Mouse (Mus musculus): ENCODE measurements around the gene Slc34a1. TPM values are rescaled to one million over a fixed set of nuclear protein-coding genes. Genes with fewer than 3 reads are reported as not detected.
A peak's percentile ranks its signal among the peaks of the same experiment; 100 is the strongest.

Slc34a1 gene
- polyA plus RNA-seq, 1 experiment from 2014 or later, result not detected

DNA sequence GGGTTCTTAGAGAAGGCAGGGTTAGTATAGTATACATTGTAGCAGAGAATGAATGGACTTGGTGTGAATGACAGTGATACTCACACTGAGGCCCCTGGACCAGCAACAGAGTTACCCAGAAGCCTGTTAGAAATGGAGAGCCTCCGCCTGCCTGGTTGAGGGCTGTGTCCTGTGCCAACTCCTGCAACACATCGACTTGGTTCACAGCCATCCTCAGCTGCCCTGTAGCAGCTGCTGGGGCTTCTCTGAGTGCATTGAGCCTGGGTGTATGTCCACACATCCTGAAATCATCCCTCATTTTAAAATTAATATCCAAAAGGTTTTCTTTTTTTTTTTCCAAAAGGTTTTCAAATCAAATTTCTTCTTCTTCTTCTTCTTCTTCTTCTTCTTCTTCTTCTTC is 22.1 kb upstream of the Slc34a1 start:
- no peak for ATAC-seq (ENCODE audit: low read depth)
- Histone ChIP-seq H3K36me3 (no peaks in the 10 kb centered on the region), H3K4me3 (replicated peaks) (no peak overlapping the region), H3K4me2 (no peak overlapping the region), H3K27ac (no peak overlapping the region), H3K9ac (no peak overlapping the region), H3K9me3 (replicated peaks) (no peaks in the 10 kb centered on the region), H3K4me1 (replicated peaks) (peaks cover 12% of the 10 kb centered on the region), H3K27me3 (peaks cover 11% of the 10 kb centered on the region; the same call in 1 of the 2 replicates)
- whole genome bisulfite sequencing (ENCODE audit: insufficient replicate concordance), result 59% methylated on average over 2 of the region's 2 CpGs
- DNase-seq, result no peak

- H3K4me1 ChIP-seq (replicated peaks), result no peaks in the 10 kb centered on the region
- ATAC-seq (ENCODE audit: low read depth) (no peak), DNase-seq (no peak)
- no peaks in the 10 kb centered on the region for H3K36me3 ChIP-seq
- no peak overlapping the region for H3K4me3 ChIP-seq (replicated peaks)
- no peak overlapping the region for H3K4me2 ChIP-seq
- H3K9me3 ChIP-seq (replicated peaks), result no peaks in the 10 kb centered on the region
- WGBS (ENCODE audit: insufficient replicate concordance), result 73% methylated on average over 32 of the region's 32 CpGs
- H3K9ac ChIP-seq, result no peak overlapping the region
- 0 out of 2 replicates have a peak, but pooled peaks cover 7% of the 10 kb centered on the region for H3K27me3 ChIP-seq
- no peak overlapping the region for H3K27ac ChIP-seq
Observed at GRCm38 (mm10) chr13:55378907-55379580, 18.9 kb upstream of the Slc34a1 start.

DNA sequence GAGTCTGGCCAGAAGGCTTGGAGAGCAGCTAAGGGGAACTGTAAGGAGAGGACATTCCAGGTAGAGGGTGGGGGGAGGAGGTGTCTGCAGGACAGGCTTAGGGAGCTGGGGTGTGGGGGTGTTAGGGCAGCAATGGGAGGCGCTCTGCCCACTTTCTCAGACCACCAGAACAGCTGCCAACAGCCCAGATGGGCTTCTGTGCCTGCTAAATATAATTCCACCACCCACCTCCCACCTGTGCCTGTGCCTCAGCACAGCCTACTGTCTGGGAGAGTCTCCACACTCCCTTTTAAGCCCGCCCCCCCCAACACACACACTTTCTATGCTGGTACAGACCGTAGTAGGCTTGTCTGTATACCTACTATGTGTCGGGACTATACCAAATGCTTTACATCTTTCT is 16.2 kb upstream of the Slc34a1 start:
- H3K27me3 ChIP-seq, result 0 out of 2 replicates have a peak, but pooled peaks cover 7% of the 10 kb centered on the region
- H3K9me3 ChIP-seq (replicated peaks), result no peaks in the 10 kb centered on the region
- H3K9ac ChIP-seq, result no peak overlapping the region
- H3K27ac ChIP-seq, result no peak overlapping the region
- no peaks in the 10 kb centered on the region for H3K4me1 ChIP-seq (replicated peaks)
- DNase-seq, result no peak
- ATAC-seq (ENCODE audit: low read depth), result no peak
- no peaks in the 10 kb centered on the region for H3K36me3 ChIP-seq
- H3K4me2 ChIP-seq, result no peak overlapping the region
- WGBS (ENCODE audit: insufficient replicate concordance), result 72% methylated on average over 4 of the region's 4 CpGs
- no peak overlapping the region for H3K4me3 ChIP-seq (replicated peaks)

- ATAC-seq (ENCODE audit: low read depth) (peak; percentile 42; the same call in 1 of the 2 replicates), DNase-seq (no peak)
- Histone ChIP-seq H3K9me3 (replicated peaks) (no peaks in the 10 kb centered on the region), H3K9ac (no peak overlapping the region), H3K36me3 (no peaks in the 10 kb centered on the region), H3K4me1 (replicated peaks) (no peaks in the 10 kb centered on the region; the same call in 1 of the 2 replicates), H3K4me3 (replicated peaks) (no peak overlapping the region), H3K27me3 (peaks cover 5% of the 10 kb centered on the region; the same call in 1 of the 2 replicates), H3K27ac (peak overlapping the region; percentile 65), H3K4me2 (no peak overlapping the region)
- 57% methylated on average over 3 of the region's 3 CpGs for WGBS (ENCODE audit: insufficient replicate concordance)
Observed at GRCm38 (mm10) chr13:55390644-55391043, 7.3 kb upstream of the Slc34a1 start.

GRCm38 (mm10) chr13:55391626-55392029 is 6.4 kb upstream of the Slc34a1 start:
- Histone ChIP-seq H3K36me3 (no peaks in the 10 kb centered on the region), H3K9me3 (replicated peaks) (no peaks in the 10 kb centered on the region), H3K4me1 (replicated peaks) (no peaks in the 10 kb centered on the region; the same call in 1 of the 2 replicates), H3K4me2 (no peak overlapping the region), H3K27ac (peak overlapping the region; percentile 71), H3K4me3 (replicated peaks) (no peak overlapping the region), H3K9ac (no peak overlapping the region), H3K27me3 (peaks cover 10% of the 10 kb centered on the region; the same call in 1 of the 2 replicates)
- ATAC-seq (ENCODE audit: low read depth) (peak; percentile 65), DNase-seq (no peak)
- 43% methylated on average over 1 of the region's 1 CpGs for WGBS (ENCODE audit: insufficient replicate concordance)

- H3K4me2 ChIP-seq, result no peak overlapping the region
Observed at GRCm38 (mm10) chr13:55392933-55393332, 5.1 kb upstream of the Slc34a1 start.

GRCm38 (mm10) chr13:55399300-55400038 is 1.5 kb downstream of the Slc34a1 start:
- no peak overlapping the region for H3K4me3 ChIP-seq (replicated peaks)
- H3K4me1 ChIP-seq (replicated peaks), result no peaks in the 10 kb centered on the region
- 24% methylated on average over 5 of the region's 5 CpGs for WGBS (ENCODE audit: insufficient replicate concordance)
- no peaks in the 10 kb centered on the region for H3K36me3 ChIP-seq
- H3K9me3 ChIP-seq (replicated peaks), result no peaks in the 10 kb centered on the region
- H3K4me2 ChIP-seq, result no peak overlapping the region
- H3K9ac ChIP-seq, result no peak overlapping the region
- H3K27ac ChIP-seq, result no peak overlapping the region
- ATAC-seq (ENCODE audit: low read depth), result no peak
- no peak for DNase-seq
- H3K27me3 ChIP-seq, result peaks cover 64% of the 10 kb centered on the region

More at GRCm38 (mm10) chr13:55392933-55393332, 5.1 kb upstream of the Slc34a1 start:
- no peaks in the 10 kb centered on the region for H3K9me3 ChIP-seq (replicated peaks)
- peaks cover 17% of the 10 kb centered on the region for H3K27me3 ChIP-seq
- H3K9ac ChIP-seq, result no peak overlapping the region
- peak overlapping the region; percentile 71; the same call in 1 of the 2 replicates for H3K27ac ChIP-seq
- DNase-seq, result no peak
- no peak for ATAC-seq (ENCODE audit: low read depth)
- no peaks in the 10 kb centered on the region for H3K36me3 ChIP-seq
- H3K4me3 ChIP-seq (replicated peaks), result no peak overlapping the region
- WGBS (ENCODE audit: insufficient replicate concordance), result 51% methylated on average over 4 of the region's 4 CpGs
- H3K4me1 ChIP-seq (replicated peaks), result no peaks in the 10 kb centered on the region; the same call in 1 of the 2 replicates

- Histone ChIP-seq H3K4me2 (no peak overlapping the region), H3K4me3 (replicated peaks) (no peak overlapping the region), H3K9me3 (replicated peaks) (no peaks in the 10 kb centered on the region), H3K27ac (no peak overlapping the region), H3K4me1 (replicated peaks) (no peaks in the 10 kb centered on the region), H3K9ac (no peak overlapping the region), H3K36me3 (no peaks in the 10 kb centered on the region), H3K27me3 (peaks cover 65% of the 10 kb centered on the region)
- DNase-seq (no peak), ATAC-seq (ENCODE audit: low read depth) (no peak)
- 64% methylated on average over 1 of the region's 1 CpGs for WGBS (ENCODE audit: insufficient replicate concordance)
Observed at GRCm38 (mm10) chr13:55400039-55400346, 2.0 kb downstream of the Slc34a1 start.

GRCm38 (mm10) chr13:55403266-55403665 is 5.3 kb downstream of the Slc34a1 start:
- H3K9me3 ChIP-seq (replicated peaks), result no peaks in the 10 kb centered on the region
- no peak overlapping the region for H3K27ac ChIP-seq
- no peak overlapping the region for H3K9ac ChIP-seq
- H3K4me3 ChIP-seq (replicated peaks), result no peak overlapping the region
- H3K36me3 ChIP-seq, result no peaks in the 10 kb centered on the region
- ATAC-seq (ENCODE audit: low read depth), result no peak
- no peaks in the 10 kb centered on the region for H3K4me1 ChIP-seq (replicated peaks)
- no peak for DNase-seq
- H3K4me2 ChIP-seq, result no peak overlapping the region
- H3K27me3 ChIP-seq, result peaks cover 82% of the 10 kb centered on the region
- WGBS (ENCODE audit: insufficient replicate concordance), result 63% methylated on average over 7 of the region's 7 CpGs

DNA sequence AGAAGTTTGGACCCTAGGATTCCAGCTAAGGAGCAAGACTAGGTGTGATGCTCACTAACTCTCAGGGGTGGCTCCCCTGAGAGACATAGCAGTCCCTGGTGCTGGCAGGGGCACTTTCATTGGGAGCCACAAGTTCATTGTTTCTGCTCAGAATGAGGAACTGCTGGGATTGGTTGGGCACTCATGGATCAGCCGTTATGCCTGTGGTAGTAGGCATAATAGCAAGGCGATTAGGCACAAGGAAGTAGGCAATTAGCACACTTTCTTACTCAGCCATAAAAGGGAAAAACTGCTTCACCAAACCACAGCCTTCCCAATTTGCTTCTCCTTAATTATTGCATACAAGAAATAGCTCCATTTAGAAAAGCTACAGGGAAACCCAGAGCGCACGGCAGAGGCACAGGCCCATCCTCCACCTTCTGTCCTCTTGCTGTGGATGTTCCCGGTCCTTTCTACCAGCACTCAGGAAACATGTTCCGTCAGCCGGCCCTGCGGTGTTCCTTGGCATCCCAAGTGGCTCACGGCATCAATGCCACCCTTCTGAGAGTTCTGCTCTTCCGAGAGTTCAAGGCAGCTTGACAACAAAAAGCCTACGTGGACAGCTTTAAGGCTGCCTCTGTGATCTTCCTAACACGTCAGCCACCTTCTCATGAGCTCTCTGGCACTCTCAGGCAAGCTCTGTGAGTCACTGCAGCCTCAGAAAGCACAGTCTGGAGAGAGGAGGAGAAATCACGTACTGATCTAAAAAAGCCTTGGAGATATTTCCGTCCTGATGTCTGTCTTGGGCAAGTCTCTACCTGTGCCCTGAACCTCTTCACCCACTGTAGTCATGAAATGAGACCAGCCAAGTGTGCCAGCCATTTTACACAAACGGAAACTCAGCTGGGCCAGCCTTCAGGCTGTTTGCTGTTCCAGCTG is 6.2 kb downstream of the Slc34a1 start:
- DNase-seq (no peak), ATAC-seq (ENCODE audit: low read depth) (no peak)
- no peaks in the 10 kb centered on the region for H3K36me3 ChIP-seq
- no peak overlapping the region for H3K4me3 ChIP-seq (replicated peaks)
- H3K9me3 ChIP-seq (replicated peaks), result no peaks in the 10 kb centered on the region
- no peaks in the 10 kb centered on the region for H3K4me1 ChIP-seq (replicated peaks)
- H3K9ac ChIP-seq, result no peak overlapping the region
- H3K27me3 ChIP-seq, result peaks cover 86% of the 10 kb centered on the region
- H3K27ac ChIP-seq, result no peak overlapping the region
- 55% methylated on average over 15 of the region's 15 CpGs for WGBS (ENCODE audit: insufficient replicate concordance)
- H3K4me2 ChIP-seq, result no peak overlapping the region

All from liver, embryonic 13.5 days (tissue).